Mouse (Mus musculus) liver, embryonic 12.5 days (tissue): ENCODE measurements around the gene Pus3. TPM values are rescaled to one million over a fixed set of nuclear protein-coding genes. Genes with fewer than 3 reads are reported as not detected.

Source experiments
- ATAC-seq: fragments of 200-750 bp; cut with Nextera tagmentation; 2 replicates; pipeline ENCODE4 v1.8.0; 2017; ENCODE audit warnings: moderate number of reproducible peaks, mild to moderate bottlenecking, moderate library complexity
- H3K27ac ChIP-seq: fragments of 300-500 bp; sonication (generic); 2 replicates; pipeline ENCODE4 v1.5.1; 2016; ENCODE audit warnings: mild to moderate bottlenecking
- H3K27me3 ChIP-seq: fragments of 300-500 bp; sonication (generic); replicated peaks from 2 replicates; pipeline ENCODE4 v1.6.1; 2016; ENCODE audit warnings: mild to moderate bottlenecking, moderate library complexity
- H3K36me3 ChIP-seq: fragments of 300-500 bp; sonication (generic); 2 replicates; pipeline ENCODE4 v1.6.1; 2016; ENCODE audit warnings: mild to moderate bottlenecking, moderate library complexity
- H3K4me1 ChIP-seq: fragments of 300-500 bp; sonication (generic); 2 replicates; pipeline ENCODE4 v1.6.1; 2016
- H3K4me2 ChIP-seq: fragments of 300-500 bp; sonication (generic); 2 replicates; pipeline ENCODE4 v1.6.1; 2016; ENCODE audit warnings: mild to moderate bottlenecking, moderate library complexity
- H3K4me3 ChIP-seq: fragments of 300-500 bp; sonication (generic); 2 replicates; pipeline ENCODE4 v1.5.1; 2016; ENCODE audit warnings: mild to moderate bottlenecking, moderate library complexity
- H3K9ac ChIP-seq: fragments of 300-500 bp; sonication (generic); 2 replicates; pipeline ENCODE4 v1.6.1; 2016; ENCODE audit warnings: mild to moderate bottlenecking, moderate library complexity
- H3K9me3 ChIP-seq: fragments of 300-500 bp; sonication (generic); replicated peaks from 2 replicates; pipeline ENCODE4 v1.6.1; 2016; ENCODE audit warnings: mild to moderate bottlenecking, moderate library complexity
- WGBS: fragments of 180-500 bp; shearing (Covaris S2); methylation state at CpG from one replicate; pipeline ENCODE4 v1.1.7; 2016; ENCODE audit not compliant: insufficient replicate concordance; 5-methylcytosine and 5-hydroxymethylcytosine counted together
- polyA plus RNA-seq: library from polyadenylated mRNA; unstranded; fragments of >200 nt; fragmentation: Nextera tagmentation; extraction: Ambion mirVana; gene quantifications from 2 replicates; pipeline ENCODE4 v1.2.1, GENCODE M21; 2016

Pus3 gene
- polyA plus RNA-seq, 1 experiment from 2014 or later, result 12.9 TPM

DNA sequence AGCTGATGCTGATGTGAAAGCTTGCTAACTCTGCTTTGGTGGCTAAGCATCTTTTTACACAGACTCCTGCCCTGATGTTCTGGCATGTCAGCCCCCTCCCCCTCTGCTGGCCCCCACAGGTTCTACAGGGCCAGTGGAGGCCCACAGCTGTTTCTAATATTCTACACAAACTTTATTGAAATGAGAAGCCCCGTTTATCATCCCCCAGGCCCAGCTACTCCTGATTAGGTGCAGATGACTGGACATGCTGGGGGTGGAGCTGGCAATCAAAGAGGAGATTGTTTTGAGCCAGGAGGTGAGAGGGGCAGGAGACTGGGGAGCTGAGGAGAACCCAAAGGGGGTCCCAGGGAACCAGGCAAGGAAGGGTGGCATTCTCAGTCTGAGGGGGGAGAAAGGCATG lies 28.6 kb upstream of the Pus3 start:
- Histone ChIP-seq H3K36me3 (no peaks in the 10 kb centered on the region), H3K4me1 (0 out of 2 replicates have a peak, but pooled peaks cover under 1% of the 10 kb centered on the region), H3K27me3 (no peaks in the 10 kb centered on the region), H3K4me3 (no peak overlapping the region), H3K9me3 (no peaks in the 10 kb centered on the region), H3K9ac (no peak overlapping the region), H3K27ac (no peak overlapping the region), H3K4me2 (no peak overlapping the region)
- WGBS, result 31% methylated on average over 1 of the region's 1 CpGs
- ATAC-seq, result no peak

DNA sequence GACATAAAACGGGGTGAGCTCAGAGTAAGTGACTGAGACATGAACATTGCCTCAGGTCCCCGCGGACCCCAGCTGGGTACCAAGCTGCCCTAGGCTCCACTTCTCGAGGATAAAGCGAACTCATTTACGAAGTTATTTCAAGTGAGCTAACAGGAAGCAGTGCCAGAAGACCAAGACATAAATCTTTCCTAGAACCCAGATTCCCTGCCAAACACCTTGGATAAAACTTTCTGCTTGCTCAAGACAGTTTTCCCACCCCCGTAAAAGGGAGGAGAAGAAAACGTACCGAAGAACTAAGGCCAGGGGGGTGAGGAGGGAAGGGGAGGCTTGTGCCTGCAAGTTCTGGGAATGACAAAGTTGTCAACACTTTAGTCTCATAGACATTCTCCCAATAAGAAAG lies 25.1 kb upstream of the Pus3 start:
- 62% methylated on average over 9 of the region's 9 CpGs for WGBS
- no peak overlapping the region for H3K27ac ChIP-seq
- no peak for ATAC-seq
- no peak overlapping the region for H3K4me3 ChIP-seq
- H3K9me3 ChIP-seq, result no peaks in the 10 kb centered on the region
- H3K4me2 ChIP-seq, result no peak overlapping the region
- no peak overlapping the region for H3K9ac ChIP-seq
- no peaks in the 10 kb centered on the region for H3K36me3 ChIP-seq
- H3K4me1 ChIP-seq, result 0 out of 2 replicates have a peak, but pooled peaks cover 10% of the 10 kb centered on the region
- H3K27me3 ChIP-seq, result no peaks in the 10 kb centered on the region

DNA sequence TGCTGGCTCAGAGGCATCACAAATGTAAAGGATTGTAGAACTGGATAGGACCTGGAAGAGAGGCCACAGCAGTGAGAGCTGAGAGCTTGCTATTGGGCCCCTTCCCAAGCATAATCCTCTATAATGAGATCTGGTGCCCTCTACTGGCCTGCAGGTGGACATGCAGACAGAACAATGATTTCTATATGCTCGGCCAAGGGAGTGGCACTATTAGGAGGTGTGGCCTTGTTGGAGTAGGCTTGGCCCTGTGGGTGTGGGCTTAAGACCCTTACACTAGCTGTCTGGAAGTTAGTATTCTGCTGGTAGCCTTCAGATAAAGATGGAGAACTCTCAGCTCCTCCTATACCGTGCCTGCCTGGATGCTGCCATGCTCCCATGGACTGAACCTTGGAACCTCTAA lies 23.3 kb upstream of the Pus3 start:
- H3K9ac ChIP-seq, result no peak overlapping the region
- peak; percentile 67 for ATAC-seq
- H3K36me3 ChIP-seq, result no peaks in the 10 kb centered on the region
- peaks cover 17% of the 10 kb centered on the region; the same call in 1 of the 2 replicates for H3K4me1 ChIP-seq
- 7% methylated on average over 2 of the region's 2 CpGs for WGBS
- no peak overlapping the region for H3K4me3 ChIP-seq
- no peak overlapping the region for H3K27ac ChIP-seq
- H3K9me3 ChIP-seq, result no peaks in the 10 kb centered on the region
- no peaks in the 10 kb centered on the region for H3K27me3 ChIP-seq
- H3K4me2 ChIP-seq, result no peak overlapping the region

DNA sequence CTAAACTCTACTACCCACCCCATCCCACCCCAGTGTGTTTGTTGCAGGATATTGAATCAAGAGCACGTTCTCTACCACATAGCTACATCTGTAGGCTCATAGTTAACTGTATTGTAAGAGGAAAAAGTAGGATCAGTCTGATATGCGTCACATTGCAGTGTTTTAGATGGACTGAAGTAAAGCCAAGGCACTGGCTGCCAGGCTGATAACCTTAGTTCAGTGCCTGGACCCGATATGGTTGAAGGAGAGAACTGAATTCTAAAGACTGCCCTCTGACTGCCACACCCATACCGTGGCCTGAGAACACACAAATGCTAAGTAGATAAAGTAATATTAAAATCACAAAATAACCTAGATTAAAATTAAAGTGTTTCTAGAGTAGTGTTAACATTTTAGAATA lies 22.5 kb upstream of the Pus3 start:
- Histone ChIP-seq H3K36me3 (no peaks in the 10 kb centered on the region), H3K4me2 (no peak overlapping the region), H3K27me3 (no peaks in the 10 kb centered on the region), H3K9me3 (no peaks in the 10 kb centered on the region), H3K4me1 (peaks cover 17% of the 10 kb centered on the region; the same call in 1 of the 2 replicates), H3K9ac (no peak overlapping the region), H3K4me3 (no peak overlapping the region), H3K27ac (no peak overlapping the region)
- ATAC-seq, result no peak
- WGBS, result 50% methylated on average over 4 of the region's 4 CpGs

DNA sequence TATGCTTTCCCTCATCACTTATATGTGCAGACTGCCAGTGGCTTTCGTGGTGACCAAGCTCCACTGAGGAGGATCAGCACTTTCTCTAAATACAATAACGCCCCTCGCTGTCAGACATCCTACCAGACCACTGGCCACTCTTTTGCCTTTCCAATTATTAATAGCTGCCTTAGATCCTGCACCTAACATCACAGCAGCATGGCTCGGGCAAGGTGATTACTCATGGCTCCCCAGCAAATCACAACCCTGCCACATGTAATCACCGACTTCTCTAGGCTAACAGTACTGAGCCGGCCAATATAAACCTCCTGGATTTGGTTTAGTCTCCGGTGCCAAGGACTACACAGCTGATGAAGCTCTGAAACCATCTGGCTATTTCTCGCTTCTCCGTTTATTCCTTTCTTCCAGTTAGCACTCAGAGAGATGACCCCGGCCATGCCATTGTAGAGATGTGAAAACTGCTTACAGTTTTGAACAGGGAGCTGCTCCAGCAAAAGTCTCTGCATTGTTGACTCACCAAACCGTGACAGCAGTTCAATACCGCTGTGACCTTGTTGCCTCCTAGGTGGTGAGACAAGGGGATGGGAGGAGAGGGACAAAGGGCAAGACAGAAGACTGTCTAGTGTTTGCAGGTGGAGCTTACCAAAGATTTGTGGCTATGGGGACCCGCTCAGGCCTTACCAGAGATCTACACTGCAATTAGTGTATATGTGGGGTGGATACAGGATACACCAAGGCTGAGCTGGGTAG lies 19.2 kb upstream of the Pus3 start:
- peaks cover 17% of the 10 kb centered on the region; the same call in 1 of the 2 replicates for H3K4me1 ChIP-seq
- no peak overlapping the region for H3K27ac ChIP-seq
- H3K27me3 ChIP-seq, result no peaks in the 10 kb centered on the region
- no peak for ATAC-seq
- H3K9ac ChIP-seq, result no peak overlapping the region
- H3K4me3 ChIP-seq, result no peak overlapping the region
- H3K9me3 ChIP-seq, result no peaks in the 10 kb centered on the region
- H3K4me2 ChIP-seq, result no peak overlapping the region
- no peaks in the 10 kb centered on the region for H3K36me3 ChIP-seq
- 68% methylated on average over 13 of the region's 13 CpGs for WGBS

DNA sequence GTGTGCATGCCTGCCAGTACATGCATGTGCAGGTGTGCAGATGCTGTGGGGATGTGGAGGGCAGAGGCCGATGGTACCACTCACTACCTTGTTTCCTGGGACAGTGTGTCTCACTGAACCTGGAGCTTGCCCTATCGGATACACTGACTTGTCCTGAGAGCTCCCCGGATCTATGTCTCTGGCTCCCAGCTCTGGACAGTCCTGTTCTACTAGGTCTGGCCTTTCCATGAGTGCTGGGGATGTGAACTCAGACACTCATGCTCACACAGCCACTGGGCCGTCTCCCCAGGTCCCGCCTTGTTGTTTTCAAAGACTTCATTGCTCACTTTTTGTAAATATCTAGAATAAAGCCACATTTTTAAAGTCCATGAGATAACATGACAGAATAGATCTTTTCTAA lies 17.4 kb upstream of the Pus3 start:
- Histone ChIP-seq H3K9me3 (no peaks in the 10 kb centered on the region), H3K27ac (no peak overlapping the region), H3K4me2 (no peak overlapping the region), H3K4me3 (no peak overlapping the region), H3K4me1 (peaks cover 7% of the 10 kb centered on the region), H3K36me3 (no peaks in the 10 kb centered on the region), H3K9ac (no peak overlapping the region), H3K27me3 (0 out of 2 replicates have a peak, but pooled peaks cover 3% of the 10 kb centered on the region)
- ATAC-seq, result no peak
- WGBS, result 70% methylated on average over 5 of the region's 5 CpGs

DNA sequence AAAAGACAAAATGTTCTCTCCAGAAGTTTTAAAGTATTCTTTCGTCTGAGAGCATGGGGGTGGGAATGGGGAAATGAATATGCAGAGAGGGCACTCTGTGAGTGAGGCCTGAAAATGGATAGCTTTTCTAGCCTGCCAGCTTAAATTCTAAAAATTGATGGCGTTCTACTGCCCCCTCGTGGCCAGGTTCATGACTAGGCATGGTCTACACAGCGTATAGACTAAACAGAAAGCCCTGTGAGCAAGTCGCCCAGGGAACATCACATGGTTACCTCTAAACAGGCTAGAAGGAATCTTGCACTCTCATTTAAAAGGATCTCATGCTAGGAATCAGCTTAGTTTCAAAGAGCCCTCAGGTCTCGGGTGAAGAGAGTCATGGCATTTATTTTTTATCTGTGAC lies 16.9 kb upstream of the Pus3 start:
- Histone ChIP-seq H3K36me3 (no peaks in the 10 kb centered on the region), H3K27me3 (0 out of 2 replicates have a peak, but pooled peaks cover 3% of the 10 kb centered on the region), H3K27ac (no peak overlapping the region), H3K4me2 (no peak overlapping the region), H3K4me1 (peaks cover 8% of the 10 kb centered on the region), H3K4me3 (no peak overlapping the region), H3K9ac (no peak overlapping the region), H3K9me3 (no peaks in the 10 kb centered on the region)
- 6% methylated on average over 6 of the region's 6 CpGs for WGBS
- 0 out of 2 replicates have a peak, but pooled peaks have one; percentile 35 for ATAC-seq

DNA sequence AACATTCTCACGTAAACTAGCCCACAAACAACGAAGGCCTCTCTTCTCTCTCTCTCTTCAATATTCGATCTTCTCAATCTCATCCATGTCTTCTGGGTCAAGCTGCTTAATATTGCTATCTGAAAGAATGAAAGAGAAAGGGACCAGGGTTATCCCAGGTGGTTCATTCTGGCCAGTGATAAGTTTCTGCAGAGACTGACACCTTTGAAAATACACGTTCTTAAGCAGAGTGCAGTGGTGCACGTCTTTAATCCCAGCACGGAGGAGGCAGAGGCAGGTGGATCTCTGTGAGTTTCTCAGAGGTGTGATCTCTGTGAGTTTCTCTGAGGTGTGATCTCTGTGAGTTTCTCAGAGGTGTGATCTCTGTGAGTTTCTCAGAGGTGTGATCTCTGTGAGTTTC lies 16.5 kb upstream of the Pus3 start:
- no peaks in the 10 kb centered on the region for H3K9me3 ChIP-seq
- 0 out of 2 replicates have a peak, but pooled peaks cover 3% of the 10 kb centered on the region for H3K27me3 ChIP-seq
- no peaks in the 10 kb centered on the region for H3K36me3 ChIP-seq
- no peak overlapping the region for H3K4me3 ChIP-seq
- no peak overlapping the region for H3K27ac ChIP-seq
- H3K4me1 ChIP-seq, result peaks cover 11% of the 10 kb centered on the region
- no peak overlapping the region for H3K9ac ChIP-seq
- no peak overlapping the region for H3K4me2 ChIP-seq
- ATAC-seq, result no peak
- 45% methylated on average over 6 of the region's 6 CpGs for WGBS

DNA sequence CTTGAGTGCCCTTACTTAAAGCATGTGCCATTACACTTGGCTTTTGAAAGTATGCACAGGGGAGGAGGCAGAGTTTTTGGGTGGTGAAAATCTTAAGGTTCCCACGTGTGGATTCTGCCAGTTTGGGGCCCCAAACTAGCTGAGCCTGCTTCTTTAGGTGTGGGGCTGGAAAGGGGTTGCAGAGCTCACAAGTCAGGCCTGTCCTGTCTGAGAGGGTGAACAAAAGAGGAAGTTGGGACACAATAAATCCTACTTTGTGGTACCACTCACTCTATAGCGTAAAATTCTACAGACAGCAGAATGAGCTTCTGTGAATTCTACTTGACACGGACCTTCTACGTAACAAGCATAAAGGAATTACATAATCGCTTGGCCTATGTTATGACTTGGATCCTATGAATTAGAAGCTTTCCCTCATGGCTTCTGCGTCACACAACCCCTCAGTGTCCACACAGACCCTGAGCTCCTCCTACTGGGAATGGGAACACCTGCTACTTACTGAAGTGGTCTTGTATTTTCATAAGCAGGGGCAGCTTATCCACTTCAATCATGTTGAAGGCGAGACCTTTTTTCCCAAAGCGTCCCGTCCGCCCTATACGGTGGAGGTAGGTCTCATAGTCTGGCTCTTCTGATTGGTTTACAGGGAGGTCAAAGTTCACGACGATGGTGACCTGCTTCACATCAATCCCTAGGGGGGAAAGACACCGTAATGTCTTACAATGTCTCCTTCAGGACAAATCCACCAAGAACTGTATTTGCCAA lies 15.1 kb upstream of the Pus3 start:
- H3K9ac ChIP-seq, result no peak overlapping the region
- no peak overlapping the region for H3K27ac ChIP-seq
- no peaks in the 10 kb centered on the region for H3K9me3 ChIP-seq
- ATAC-seq, result no peak
- H3K4me1 ChIP-seq, result peaks cover 11% of the 10 kb centered on the region
- no peaks in the 10 kb centered on the region for H3K36me3 ChIP-seq
- no peak overlapping the region for H3K4me3 ChIP-seq
- H3K27me3 ChIP-seq, result peaks cover 3% of the 10 kb centered on the region; the same call in 1 of the 2 replicates
- no peak overlapping the region for H3K4me2 ChIP-seq
- 72% methylated on average over 14 of the region's 14 CpGs for WGBS

- no peak for ATAC-seq
- no peak overlapping the region for H3K27ac ChIP-seq
- no peak overlapping the region for H3K9ac ChIP-seq
- no peaks in the 10 kb centered on the region for H3K36me3 ChIP-seq
- H3K4me2 ChIP-seq, result no peak overlapping the region
- 62% methylated on average over 2 of the region's 2 CpGs for WGBS
- H3K4me3 ChIP-seq, result no peak overlapping the region
- peaks cover 3% of the 10 kb centered on the region; the same call in 1 of the 2 replicates for H3K27me3 ChIP-seq
- H3K9me3 ChIP-seq, result no peaks in the 10 kb centered on the region
- H3K4me1 ChIP-seq, result peaks cover 4% of the 10 kb centered on the region
Measured at GRCm38 (mm10) chr9:35544666-35545065, 13.7 kb upstream of the Pus3 start.

DNA sequence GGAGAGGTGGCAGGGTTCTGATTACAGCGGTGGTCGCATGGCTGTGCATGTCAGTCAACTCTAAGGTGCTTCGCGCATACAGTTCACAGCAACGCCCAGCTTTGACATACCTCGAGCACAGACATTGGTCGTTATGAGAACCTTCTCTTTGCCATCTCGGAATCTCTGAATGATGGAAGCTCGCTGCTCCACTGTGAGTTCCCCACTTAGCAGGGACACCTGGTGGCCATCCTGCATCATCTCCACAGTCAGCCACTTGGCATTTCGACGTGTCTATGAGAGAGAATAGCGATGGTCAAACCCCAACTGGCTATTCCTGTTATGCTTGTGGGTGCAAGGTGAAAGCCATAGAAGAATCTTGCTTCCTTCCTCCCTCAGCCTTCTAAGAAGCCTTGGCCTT lies 12.7 kb upstream of the Pus3 start:
- ATAC-seq, result no peak
- H3K27ac ChIP-seq, result no peak overlapping the region
- peaks cover 3% of the 10 kb centered on the region; the same call in 1 of the 2 replicates for H3K27me3 ChIP-seq
- no peaks in the 10 kb centered on the region for H3K36me3 ChIP-seq
- H3K4me1 ChIP-seq, result peaks cover 4% of the 10 kb centered on the region
- H3K4me3 ChIP-seq, result no peak overlapping the region
- WGBS, result 61% methylated on average over 12 of the region's 12 CpGs
- H3K9me3 ChIP-seq, result no peaks in the 10 kb centered on the region
- no peak overlapping the region for H3K9ac ChIP-seq
- H3K4me2 ChIP-seq, result no peak overlapping the region

- H3K4me3 ChIP-seq, result no peak overlapping the region
- peak overlapping the region; percentile 11; the same call in 1 of the 2 replicates for H3K4me2 ChIP-seq
- H3K27me3 ChIP-seq, result peaks cover 3% of the 10 kb centered on the region; the same call in 1 of the 2 replicates
- no peak overlapping the region for H3K27ac ChIP-seq
- WGBS, result 14% methylated on average over 9 of the region's 9 CpGs
- no peaks in the 10 kb centered on the region for H3K36me3 ChIP-seq
- peaks cover 4% of the 10 kb centered on the region for H3K4me1 ChIP-seq
- ATAC-seq, result no peak
- no peak overlapping the region for H3K9ac ChIP-seq
- no peaks in the 10 kb centered on the region for H3K9me3 ChIP-seq
Measured at GRCm38 (mm10) chr9:35546745-35547144, 11.7 kb upstream of the Pus3 start.
